Mouse (Mus musculus): ENCODE results near the gene Gm9573. TPM values are rescaled to one million over a fixed set of nuclear protein-coding genes. Genes with fewer than 3 reads are reported as not detected.

Gm9573 gene
- polyA plus RNA-seq, 1 experiment = not detected

GRCm38 (mm10) chr17:35587291-35587690 lies 39.1 kb downstream of the Gm9573 start:
- Histone ChIP-seq H3K4me1 (ENCODE audit: control insufficient read depth, insufficient read depth, low read length) (peaks cover 3% of the 10 kb centered on the region; the same call in 1 of the 2 replicates), H3K4me3 (ENCODE audit: insufficient read depth, low read length) (no peak overlapping the region), H3K27ac (ENCODE audit: insufficient read depth, low read length) (no peak overlapping the region)
- TF ChIP-seq POLR2A (IDR thresholded peaks at IDR 0.05; ENCODE audit: low read depth, low read length) = no peak
- no peak for TF ChIP-seq CTCF (IDR thresholded peaks at IDR 0.05; ENCODE audit: borderline replicate concordance, insufficient read depth, low read length)

GRCm38 (mm10) chr17:35584330-35584937 lies 42.0 kb downstream of the Gm9573 start:
- Histone ChIP-seq H3K27ac (ENCODE audit: insufficient read depth, low read length) (no peak overlapping the region), H3K4me1 (ENCODE audit: control insufficient read depth, insufficient read depth, low read length) (no peaks in the 10 kb centered on the region), H3K4me3 (ENCODE audit: insufficient read depth, low read length) (no peak overlapping the region)
- TF ChIP-seq POLR2A (IDR thresholded peaks at IDR 0.05; ENCODE audit: low read depth, low read length) = no peak
- TF ChIP-seq CTCF (IDR thresholded peaks at IDR 0.05; ENCODE audit: borderline replicate concordance, insufficient read depth, low read length) = peak; percentile 82

DNA sequence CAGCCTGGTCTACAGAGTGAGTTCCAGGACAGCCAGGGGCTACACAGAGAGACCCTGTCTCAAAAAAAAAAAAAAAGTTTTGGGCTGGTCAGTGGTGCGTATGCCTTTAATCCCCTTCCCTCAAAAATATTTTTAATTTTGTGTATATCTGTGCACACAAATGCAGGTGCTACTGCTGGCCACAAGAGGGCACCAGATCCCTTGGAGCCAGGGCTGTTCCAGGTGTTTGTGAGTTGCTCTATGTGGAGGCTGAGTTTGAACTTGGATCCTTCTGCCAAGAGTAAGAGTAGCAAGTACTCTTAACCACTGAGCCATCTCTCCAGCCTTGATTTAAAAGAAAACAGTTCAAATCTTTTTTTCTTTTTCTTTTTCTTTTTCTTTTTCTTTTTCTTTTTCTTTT lies 43.5 kb downstream of the Gm9573 start:
- Histone ChIP-seq H3K4me1 (ENCODE audit: control insufficient read depth, insufficient read depth, low read length) (no peaks in the 10 kb centered on the region), H3K4me3 (ENCODE audit: insufficient read depth, low read length) (no peak overlapping the region), H3K27ac (ENCODE audit: insufficient read depth, low read length) (no peak overlapping the region)
- TF ChIP-seq CTCF (IDR thresholded peaks at IDR 0.05; ENCODE audit: borderline replicate concordance, insufficient read depth, low read length) (peak; percentile 84), POLR2A (IDR thresholded peaks at IDR 0.05; ENCODE audit: low read depth, low read length) (no peak)

- Histone ChIP-seq H3K4me1 (ENCODE audit: control insufficient read depth, insufficient read depth, low read length) (no peaks in the 10 kb centered on the region), H3K27ac (ENCODE audit: insufficient read depth, low read length) (no peak overlapping the region), H3K4me3 (ENCODE audit: insufficient read depth, low read length) (no peak overlapping the region)
- TF ChIP-seq CTCF (IDR thresholded peaks at IDR 0.05; ENCODE audit: borderline replicate concordance, insufficient read depth, low read length) = peak; percentile 97
- TF ChIP-seq POLR2A (IDR thresholded peaks at IDR 0.05; ENCODE audit: low read depth, low read length) = no peak
Observed at GRCm38 (mm10) chr17:35578211-35578610, 48.2 kb downstream of the Gm9573 start.

DNA sequence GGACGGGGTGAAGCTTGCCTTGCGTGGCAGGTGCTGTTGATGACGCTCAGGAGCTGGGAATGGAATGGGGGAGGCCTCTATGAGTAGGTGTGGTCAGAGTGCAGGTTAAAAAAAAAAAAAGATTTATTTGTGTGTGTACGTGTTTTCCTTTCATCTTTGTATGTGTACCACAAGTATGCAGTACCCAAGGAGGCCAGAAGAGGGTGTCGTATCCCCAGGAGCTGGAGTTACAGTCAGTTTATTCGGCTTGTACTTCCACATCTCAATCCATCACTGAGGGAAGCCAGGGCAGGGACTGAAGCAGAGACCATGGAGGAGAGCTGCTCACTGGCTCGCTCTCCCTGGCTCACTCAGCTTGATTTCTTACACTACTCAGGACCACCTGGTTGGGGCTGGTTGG lies 55.0 kb downstream of the Gm9573 start:
- Histone ChIP-seq H3K4me3 (ENCODE audit: insufficient read depth, low read length) (no peak overlapping the region), H3K27ac (ENCODE audit: insufficient read depth, low read length) (no peak overlapping the region), H3K4me1 (ENCODE audit: control insufficient read depth, insufficient read depth, low read length) (no peaks in the 10 kb centered on the region)
- TF ChIP-seq POLR2A (IDR thresholded peaks at IDR 0.05; ENCODE audit: low read depth, low read length) (no peak), CTCF (IDR thresholded peaks at IDR 0.05; ENCODE audit: borderline replicate concordance, insufficient read depth, low read length) (no peak)

DNA sequence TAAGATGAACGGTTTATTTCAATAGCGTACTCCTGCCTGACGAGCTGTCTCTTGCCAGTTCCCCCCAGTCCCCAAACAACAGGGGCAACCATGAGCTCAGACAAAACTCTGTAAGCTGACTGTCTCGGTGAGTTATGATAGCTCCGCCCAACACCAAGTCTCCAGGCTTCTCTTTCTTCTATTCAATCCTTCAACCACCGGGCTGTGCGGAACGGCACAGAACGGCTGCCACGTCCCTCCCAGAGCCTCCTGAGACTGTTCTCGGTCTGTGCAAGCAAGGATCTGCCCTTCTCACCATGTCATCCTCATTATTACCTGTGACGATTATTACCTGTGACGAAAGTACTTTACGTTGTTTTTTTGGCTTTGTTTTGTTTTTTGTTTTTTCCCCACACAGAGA lies 55.6 kb downstream of the Gm9573 start:
- no peak overlapping the region for H3K4me3 ChIP-seq (ENCODE audit: insufficient read depth, low read length)
- H3K27ac ChIP-seq (ENCODE audit: insufficient read depth, low read length) = no peak overlapping the region
- no peaks in the 10 kb centered on the region for H3K4me1 ChIP-seq (ENCODE audit: control insufficient read depth, insufficient read depth, low read length)
- no peak for TF ChIP-seq CTCF (IDR thresholded peaks at IDR 0.05; ENCODE audit: borderline replicate concordance, insufficient read depth, low read length)
- TF ChIP-seq POLR2A (IDR thresholded peaks at IDR 0.05; ENCODE audit: low read depth, low read length) = no peak

DNA sequence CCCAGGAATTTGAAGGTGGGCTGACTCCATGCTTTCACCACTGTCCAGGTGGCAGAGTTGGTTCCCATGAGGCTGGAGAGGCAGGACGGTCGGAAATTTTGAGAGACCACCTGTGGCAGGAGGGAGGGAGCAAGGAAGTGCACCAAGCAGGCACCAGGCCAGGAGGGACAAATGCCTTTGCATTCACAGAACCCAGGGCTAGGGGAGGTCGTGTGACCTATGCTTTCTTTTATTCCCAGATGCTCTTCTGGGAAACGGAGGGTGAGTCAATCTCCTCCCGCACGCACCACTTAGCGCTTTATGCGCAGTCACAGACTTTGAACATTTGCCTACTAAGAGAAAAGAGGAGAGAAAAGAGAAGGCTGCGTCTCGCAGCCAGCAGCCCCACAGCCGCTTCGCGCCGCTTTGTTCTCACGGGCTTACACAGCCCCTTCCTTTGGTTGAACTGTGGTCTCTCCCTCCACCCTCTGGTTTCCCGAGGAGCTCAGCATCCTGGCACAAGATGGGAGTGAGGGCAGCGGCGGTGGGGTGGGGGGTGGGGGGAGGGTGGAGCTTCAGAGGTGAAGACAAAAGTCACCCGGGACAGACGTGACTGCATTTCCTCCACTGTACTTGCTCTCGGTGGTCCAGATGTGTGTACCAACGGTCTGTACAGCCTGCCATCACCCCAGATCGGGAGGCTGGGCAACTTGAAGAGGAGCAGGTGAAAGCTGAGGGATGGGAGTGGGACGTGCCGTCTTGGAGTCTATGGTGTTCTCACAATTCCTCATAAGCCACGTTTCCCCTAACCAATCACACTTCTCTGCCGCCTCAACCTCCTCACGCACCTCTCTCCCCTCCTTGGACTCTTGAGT lies 57.1 kb downstream of the Gm9573 start:
- no peak overlapping the region for H3K4me3 ChIP-seq (ENCODE audit: insufficient read depth, low read length)
- H3K4me1 ChIP-seq (ENCODE audit: control insufficient read depth, insufficient read depth, low read length) = no peaks in the 10 kb centered on the region
- no peak overlapping the region for H3K27ac ChIP-seq (ENCODE audit: insufficient read depth, low read length)
- TF ChIP-seq CTCF (IDR thresholded peaks at IDR 0.05; ENCODE audit: borderline replicate concordance, insufficient read depth, low read length) (no peak), POLR2A (IDR thresholded peaks at IDR 0.05; ENCODE audit: low read depth, low read length) (peak; percentile 30; the same call in 1 of the 2 replicates)

Other genes starting within 250 kb of the Gm9573 start
- 6.7 and 13.7 TPM in 2 replicates for gene H2-Q4, start 247.0 kb downstream of the Gm9573 start, polyA plus RNA-seq (2011; ENCODE audit: insufficient read length, low read depth, missing spikeins)
- 0.28 and 0.32 TPM in 2 replicates for gene H2-Q6, start 201.8 kb downstream of the Gm9573 start, polyA plus RNA-seq (2011; ENCODE audit: insufficient read length, low read depth, missing spikeins)
- 0.57 and 1.8 TPM in 2 replicates for gene H2-Q7, start 187.5 kb downstream of the Gm9573 start, polyA plus RNA-seq (2011; ENCODE audit: insufficient read length, low read depth, missing spikeins)
- not detected in 2 replicates for gene H2-Q10, start 156.5 kb downstream of the Gm9573 start, polyA plus RNA-seq (2011; ENCODE audit: insufficient read length, low read depth, missing spikeins)
- 0.39 TPM in 1 of 2 replicates, not detected in the other for gene Pou5f1, start 120.6 kb downstream of the Gm9573 start, polyA plus RNA-seq (2011; ENCODE audit: insufficient read length, low read depth, missing spikeins)
- 25.5 and 30.6 TPM in 2 replicates for gene Tcf19, start 109.8 kb downstream of the Gm9573 start, polyA plus RNA-seq (2011; ENCODE audit: insufficient read length, low read depth, missing spikeins)
- 18.6 and 22.8 TPM in 2 replicates for gene Cchcr1, start 109.5 kb downstream of the Gm9573 start, polyA plus RNA-seq (2011; ENCODE audit: insufficient read length, low read depth, missing spikeins)
- gene Psors1c2, start 93.4 kb downstream of the Gm9573 start, polyA plus RNA-seq (2011; ENCODE audit: insufficient read length, low read depth, missing spikeins) = 0.63 TPM in 1 of 2 replicates, not detected in the other
- 19.8 and 28.6 TPM in 2 replicates for gene Cdsn, start 74.5 kb downstream of the Gm9573 start, polyA plus RNA-seq (2011; ENCODE audit: insufficient read length, low read depth, missing spikeins)
- not detected in 2 replicates for gene 2300002M23Rik, start 59.2 kb downstream of the Gm9573 start, polyA plus RNA-seq (2011; ENCODE audit: insufficient read length, low read depth, missing spikeins)
- gene Sfta2, start 25.1 kb downstream of the Gm9573 start, polyA plus RNA-seq (2011; ENCODE audit: insufficient read length, low read depth, missing spikeins) = not detected in 2 replicates
- 0.18 and 0.19 TPM in 2 replicates for gene Mucl3, start 17.1 kb upstream of the Gm9573 start, polyA plus RNA-seq (2011; ENCODE audit: insufficient read length, low read depth, missing spikeins)
- 12.3 and 14.3 TPM in 2 replicates for gene Vars2, start 41.0 kb upstream of the Gm9573 start, polyA plus RNA-seq (2011; ENCODE audit: insufficient read length, low read depth, missing spikeins)
- 28.7 and 40.5 TPM in 2 replicates for gene Gtf2h4, start 47.1 kb upstream of the Gm9573 start, polyA plus RNA-seq (2011; ENCODE audit: insufficient read length, low read depth, missing spikeins)
- 42.9 and 46.3 TPM in 2 replicates for gene Ddr1, start 78.0 kb upstream of the Gm9573 start, polyA plus RNA-seq (2011; ENCODE audit: insufficient read length, low read depth, missing spikeins)
- 82.6 and 120 TPM in 2 replicates for gene Ier3, start 195.0 kb upstream of the Gm9573 start, polyA plus RNA-seq (2011; ENCODE audit: insufficient read length, low read depth, missing spikeins)
- gene Flot1, start 196.6 kb upstream of the Gm9573 start, polyA plus RNA-seq (2011; ENCODE audit: insufficient read length, low read depth, missing spikeins) = 66.3 and 78.7 TPM in 2 replicates
- gene Tubb5, start 211.7 kb upstream of the Gm9573 start, polyA plus RNA-seq (2011; ENCODE audit: insufficient read length, low read depth, missing spikeins) = 856 and 947 TPM in 2 replicates
- 30.4 and 31.8 TPM in 2 replicates for gene Mdc1, start 214.9 kb upstream of the Gm9573 start, polyA plus RNA-seq (2011; ENCODE audit: insufficient read length, low read depth, missing spikeins)
- gene Nrm, start 234.7 kb upstream of the Gm9573 start, polyA plus RNA-seq (2011; ENCODE audit: insufficient read length, low read depth, missing spikeins) = 9.8 and 15.5 TPM in 2 replicates
- 92.1 and 115 TPM in 2 replicates for gene Ppp1r18, start 239.0 kb upstream of the Gm9573 start, polyA plus RNA-seq (2011; ENCODE audit: insufficient read length, low read depth, missing spikeins)

Measured in embryonic fibroblast, embryonic 13.5 days (primary cell).